Mouse (Mus musculus): ENCODE data around the gene Gm3532. TPM values are rescaled to one million over a fixed set of nuclear protein-coding genes. Genes with fewer than 3 reads are reported as not detected.
"Not testable (repeated sequence)": the region's sequence is repeated elsewhere in the genome, so short reads cannot be mapped to it uniquely, and the experiment has no call there.

Gene Gm3532
- not detected in 2 replicates for total RNA-seq (2015; ENCODE audit: low replicate concordance)
- total RNA-seq (2017; ENCODE audit: low replicate concordance) = not detected in 2 replicates

DNA sequence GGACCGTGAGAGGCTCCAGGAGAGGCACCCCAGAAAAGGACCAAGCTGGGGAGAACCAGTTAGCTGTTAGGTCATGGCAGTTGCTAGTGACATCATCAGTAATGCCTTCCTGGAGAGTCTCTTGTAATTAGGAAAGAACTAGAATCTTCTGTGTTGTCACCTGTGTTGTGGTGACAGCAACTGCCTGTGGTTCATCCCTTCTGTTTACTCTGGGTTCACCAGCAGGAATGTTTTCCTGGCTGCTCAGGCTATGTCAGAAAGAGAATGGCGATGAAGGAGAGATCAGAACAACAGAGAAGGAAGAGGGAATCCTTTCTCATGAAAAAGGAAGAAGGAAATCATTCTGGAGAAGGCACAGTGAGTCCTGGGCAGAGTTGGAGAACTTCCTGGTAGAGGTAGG lies at the start of gene Gm3532:
Gm3532 (plus strand) TSS at position 301 of the 400 bp plus-strand sequence.
- ATAC-seq (replicated peaks; ENCODE audit: low FRiP score, poor library complexity, severe bottlenecking) = not testable (repeated sequence)

DNA sequence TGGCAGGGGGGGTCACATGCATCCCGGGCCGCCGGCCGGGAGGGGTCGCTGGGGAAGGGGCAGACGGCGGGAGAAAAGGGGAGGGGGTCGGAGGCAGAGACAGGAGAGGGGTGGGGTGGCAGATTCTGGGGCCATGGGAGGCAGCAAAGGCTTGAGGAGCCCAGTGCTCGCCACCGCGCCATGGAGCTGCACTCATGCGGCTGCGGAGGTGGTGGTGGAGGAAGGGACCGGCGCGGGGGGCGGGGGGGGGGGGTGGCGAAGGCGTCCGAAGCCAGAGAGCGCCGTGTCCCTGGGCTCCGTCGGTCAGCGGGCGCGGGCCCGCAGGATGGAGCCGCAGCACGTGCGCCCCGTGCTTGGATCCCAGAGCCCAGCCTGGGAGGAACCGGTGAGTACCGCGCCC lies 36.9 kb upstream of the Gm3532 start, which contains the start of gene Gm3488:
Gm3488 (plus strand) TSS at position 301 of the 400 bp plus-strand sequence.
- ATAC-seq (replicated peaks; ENCODE audit: low FRiP score, poor library complexity, severe bottlenecking) = not testable (repeated sequence)

Other genes with a start within 250 kb of the Gm3532 start
- gene Gm3542, start 203.6 kb upstream of the Gm3532 start, total RNA-seq (2015; ENCODE audit: low replicate concordance) = not detected in 2 replicates
- gene Gm3542, start 203.6 kb upstream of the Gm3532 start, total RNA-seq (2017; ENCODE audit: low replicate concordance) = not detected in 2 replicates
- not detected in 2 replicates for gene Gm3500, start 149.4 kb upstream of the Gm3532 start, total RNA-seq (2015; ENCODE audit: low replicate concordance)
- gene Gm3500, start 149.4 kb upstream of the Gm3532 start, total RNA-seq (2017; ENCODE audit: low replicate concordance) = not detected in 2 replicates
- gene Gm3194, start 83.0 kb upstream of the Gm3532 start, total RNA-seq (2015; ENCODE audit: low replicate concordance) = not detected in 2 replicates
- gene Gm3194, start 83.0 kb upstream of the Gm3532 start, total RNA-seq (2017; ENCODE audit: low replicate concordance) = not detected in 2 replicates
- not detected in 2 replicates for gene Gm8246, start 60.7 kb upstream of the Gm3532 start, total RNA-seq (2015; ENCODE audit: low replicate concordance)
- not detected in 2 replicates for gene Gm8246, start 60.7 kb upstream of the Gm3532 start, total RNA-seq (2017; ENCODE audit: low replicate concordance)
- gene Gm3187, start 54.3 kb upstream of the Gm3532 start, total RNA-seq (2015; ENCODE audit: low replicate concordance) = not detected in 2 replicates
- not detected in 2 replicates for gene Gm3187, start 54.3 kb upstream of the Gm3532 start, total RNA-seq (2017; ENCODE audit: low replicate concordance)
- not detected in 2 replicates for gene Gm3488, start 36.8 kb upstream of the Gm3532 start, total RNA-seq (2015; ENCODE audit: low replicate concordance)
- gene Gm3488, start 36.8 kb upstream of the Gm3532 start, total RNA-seq (2017; ENCODE audit: low replicate concordance) = not detected in 2 replicates
- not detected in 2 replicates for gene Gm8265, start 94.5 kb downstream of the Gm3532 start, total RNA-seq (2015; ENCODE audit: low replicate concordance)
- not detected in 2 replicates for gene Gm8265, start 94.5 kb downstream of the Gm3532 start, total RNA-seq (2017; ENCODE audit: low replicate concordance)
- not detected in 2 replicates for gene Gm9603, start 149.0 kb downstream of the Gm3532 start, total RNA-seq (2015; ENCODE audit: low replicate concordance)
- not detected in 2 replicates for gene Gm9603, start 149.0 kb downstream of the Gm3532 start, total RNA-seq (2017; ENCODE audit: low replicate concordance)
- gene Gm3373, start 203.1 kb downstream of the Gm3532 start, total RNA-seq (2015; ENCODE audit: low replicate concordance) = not detected in 2 replicates
- not detected in 2 replicates for gene Gm3373, start 203.1 kb downstream of the Gm3532 start, total RNA-seq (2017; ENCODE audit: low replicate concordance)